Mouse (Mus musculus) spleen, adult 2 months (tissue): Measurements from ENCODE around the gene Slc6a17.

ENCODE experiments used
- CTCF ChIP-seq: fragments of 200-500 bp; IDR thresholded peaks from 2 replicates; pipeline ENCODE4 v1.5.1; 2011; ENCODE audit warnings: mild to moderate bottlenecking, inconsistent platforms; ENCODE audit not compliant: insufficient read depth, insufficient read length, insufficient replicate concordance; ENCODE audit errors: extremely low read depth
- POLR2A ChIP-seq: fragments of 200-500 bp; IDR thresholded peaks from 2 replicates; pipeline ENCODE4 v1.6.1; 2011; ENCODE audit warnings: low read depth, low read length, inconsistent platforms

DNA sequence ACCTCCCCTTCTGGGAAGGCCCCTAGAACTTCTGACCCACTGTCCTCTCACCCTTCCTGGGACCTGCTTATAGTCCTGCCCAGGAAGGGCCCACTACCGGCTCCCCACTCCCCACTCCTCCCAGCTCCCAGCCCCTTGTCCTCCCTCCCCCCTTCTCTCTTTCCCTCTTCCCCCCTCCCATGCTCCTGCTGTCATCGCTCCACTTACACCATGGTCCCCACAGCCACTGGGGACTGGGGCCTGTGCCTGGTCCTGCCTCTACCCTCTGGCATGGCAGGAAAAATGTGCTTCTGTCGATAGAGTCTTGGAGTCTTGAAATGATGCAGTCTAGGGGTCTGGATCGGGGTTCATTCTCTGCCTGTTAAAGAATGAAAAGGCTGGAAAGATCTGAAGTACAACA lies 46.1 kb upstream of the Slc6a17 start:
- TF ChIP-seq CTCF (no peak), POLR2A (no peak)
